Mouse (Mus musculus): ENCODE results near the gene Sec61a1.

GRCm38 (mm10) chr6:88530306-88530705 lies 11.6 kb upstream of the Sec61a1 start:
- TF ChIP-seq GATA1 (IDR thresholded peaks at IDR 0.05; ENCODE audit: borderline replicate concordance, low read length) = no peak
- no peak for TF ChIP-seq FLI1 (IDR thresholded peaks at IDR 0.05; ENCODE audit: low read length)
